Mouse (Mus musculus) layer of hippocampus, adult 18-20 months (tissue): ENCODE measurements at regions not wholly inside any gene's neighbourhood (a gene's known extent, or its start where the extent isn't known, plus 50 kb on each side); places are given as distances from the start of the nearest gene placed in this dataset.

Experiments used
- DNase-seq, 2 experiments: peaks; one replicate each; pipeline ENCODE4 v3.0.0; 2022; ENCODE audit warnings: low spot score in 2 of 2

DNA sequence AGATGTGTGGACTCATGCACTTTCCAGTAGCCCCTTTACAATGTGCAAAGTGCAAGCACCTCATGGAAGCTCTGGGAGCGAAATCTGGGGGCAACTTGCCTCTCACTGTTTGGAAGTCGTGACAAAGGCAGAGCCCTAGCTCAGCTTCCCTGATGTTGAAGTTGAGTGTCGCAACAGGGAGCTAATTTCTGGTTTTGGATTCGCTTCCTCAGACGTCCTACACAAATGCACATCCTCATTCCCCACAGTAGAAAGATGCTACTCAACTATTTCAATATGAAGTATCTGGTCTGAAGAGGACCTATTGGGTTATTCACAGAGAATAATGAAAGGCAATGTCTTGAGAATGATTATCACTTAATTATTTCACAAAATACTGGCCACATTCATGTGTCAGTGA lies 331.3 kb downstream of the Adgrl2 start:
- DNase-seq = no peak

DNA sequence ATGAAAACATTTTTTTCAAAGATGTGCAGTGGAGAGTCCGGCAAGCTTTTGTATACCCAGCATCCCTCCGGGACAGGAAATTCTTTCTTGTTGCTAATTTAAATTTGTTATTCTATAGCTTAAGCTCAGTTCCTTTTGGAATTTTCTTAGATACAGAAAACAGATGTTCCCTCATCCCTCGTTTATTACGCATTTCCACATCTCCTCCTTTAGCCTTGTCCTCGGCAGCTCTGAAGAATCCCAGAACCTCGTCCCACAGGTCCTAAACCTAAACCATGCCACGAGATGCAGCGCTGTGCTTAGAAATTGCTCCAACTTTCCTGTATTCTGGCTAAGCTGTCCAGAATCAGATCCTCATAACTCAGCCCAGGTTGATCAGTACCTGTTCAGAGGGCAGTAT lies 332.0 kb downstream of the Adgrl2 start:
- no peak for DNase-seq

DNA sequence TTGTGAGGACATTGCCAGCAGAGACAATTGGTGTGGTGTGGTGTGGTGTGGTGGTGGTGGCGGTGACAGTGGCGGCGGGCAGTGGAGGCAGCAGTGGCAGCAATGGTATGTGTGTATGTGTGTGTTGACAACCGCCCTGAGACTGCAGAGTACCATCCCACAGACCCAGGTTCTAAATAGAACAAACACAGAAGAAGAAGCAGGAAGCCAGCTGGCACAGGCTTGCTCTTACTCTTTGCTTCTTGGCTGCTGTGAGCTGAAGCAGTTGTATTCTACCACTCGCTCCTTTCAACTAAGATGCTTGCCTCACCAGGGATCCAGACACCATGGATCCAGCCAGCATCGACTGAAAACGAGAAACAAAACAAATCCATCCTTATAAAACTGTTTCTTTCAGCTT lies 334.2 kb downstream of the Adgrl2 start:
- peak in 1 of 2 experiments; percentile 16 for DNase-seq

- DNase-seq = no peak
Observed at GRCm38 (mm10) chr3:148650241-148650640, 340.1 kb downstream of the Adgrl2 start.

- DNase-seq = no peak
Observed at GRCm38 (mm10) chr3:148644924-148645323, 345.4 kb downstream of the Adgrl2 start.

DNA sequence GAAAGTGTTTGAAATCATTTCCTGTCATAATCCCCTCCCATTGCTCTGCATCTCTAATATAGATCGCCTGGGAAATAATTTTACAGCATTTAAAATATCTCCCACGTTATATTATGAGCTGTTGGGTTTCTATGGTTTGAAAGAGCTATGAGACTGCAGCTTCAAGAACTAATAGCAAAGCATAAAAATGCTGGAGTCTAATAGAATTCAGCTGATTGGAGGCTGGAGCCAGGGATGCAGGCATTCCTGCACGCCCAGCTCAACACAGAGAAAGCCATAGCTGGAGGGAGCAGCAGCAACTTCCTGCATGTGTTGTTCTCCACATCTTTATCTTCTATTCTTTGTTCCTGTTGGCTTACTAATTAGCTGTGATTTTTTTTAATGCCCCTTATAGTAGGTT lies 348.8 kb downstream of the Adgrl2 start:
- no peak for DNase-seq

DNA sequence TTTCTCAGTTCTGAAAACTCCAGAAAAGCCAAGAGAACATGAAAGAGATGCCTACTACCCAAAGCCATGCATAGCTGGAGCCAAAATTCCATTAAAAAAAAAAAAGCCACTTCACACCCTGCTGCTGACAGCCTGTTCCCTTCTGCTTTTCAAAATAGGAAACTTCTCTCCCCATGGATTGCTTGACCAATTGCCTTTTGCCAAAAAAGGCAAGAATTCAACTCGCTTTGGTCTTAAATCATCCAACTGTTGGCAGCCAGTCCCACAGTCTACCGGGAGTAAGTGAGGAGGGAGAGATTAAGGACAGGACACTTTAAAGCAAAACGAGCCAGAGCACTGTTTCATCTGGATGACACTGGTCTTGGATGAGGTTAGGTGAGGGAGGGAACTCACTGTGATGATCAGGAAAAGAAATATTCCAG lies 349.7 kb downstream of the Adgrl2 start:
- no peak for DNase-seq

GRCm38 (mm10) chr3:148635101-148635500 lies 355.3 kb downstream of the Adgrl2 start:
- no peak for DNase-seq

GRCm38 (mm10) chr3:148634352-148634751 lies 356.0 kb downstream of the Adgrl2 start:
- DNase-seq = no peak

DNA sequence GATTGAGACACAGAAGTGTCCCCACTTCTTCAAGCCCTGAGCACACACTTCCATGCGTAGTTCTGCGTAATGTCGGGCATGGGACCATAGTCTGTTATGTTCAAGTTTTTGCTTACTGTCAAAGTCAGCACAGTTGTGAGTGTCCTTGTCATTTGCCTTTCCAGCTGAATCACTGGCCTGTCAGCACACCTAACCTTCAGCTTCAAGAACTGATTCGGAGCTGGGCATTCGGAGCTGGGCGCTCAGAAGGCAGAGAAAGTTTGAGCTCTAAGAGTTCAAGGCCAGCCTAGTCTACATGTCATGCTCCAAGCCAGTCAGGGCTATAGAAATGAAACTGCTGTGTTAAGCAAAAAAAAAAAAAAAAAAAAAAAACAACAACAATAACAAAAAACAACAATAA lies 357.1 kb downstream of the Adgrl2 start:
- no peak for DNase-seq

- DNase-seq = no peak
Observed at GRCm38 (mm10) chr3:148632449-148632848, 357.9 kb downstream of the Adgrl2 start.

- DNase-seq = no peak
Observed at GRCm38 (mm10) chr3:148631415-148632192, 358.8 kb downstream of the Adgrl2 start.

DNA sequence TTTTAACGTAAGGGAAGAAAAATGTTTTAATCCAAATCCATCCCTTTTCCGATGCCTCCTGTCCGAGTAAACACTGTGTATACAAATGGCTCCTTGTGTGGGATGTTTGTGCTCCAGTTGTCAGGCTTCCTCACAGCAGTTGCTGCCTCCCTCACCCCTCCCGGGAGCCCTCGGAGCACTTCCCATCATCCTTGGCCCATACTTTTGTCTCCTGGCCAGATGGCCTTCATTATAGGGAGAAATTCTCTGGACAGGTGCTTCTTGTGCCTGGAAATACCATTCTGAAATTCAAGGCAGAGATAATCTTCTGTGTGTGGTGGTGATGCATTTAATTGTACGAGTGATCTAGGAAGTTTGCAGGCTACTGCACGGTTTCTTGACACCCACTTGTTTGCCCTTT lies 359.5 kb downstream of the Adgrl2 start:
- no peak for DNase-seq

GRCm38 (mm10) chr3:148614971-148615671 lies 375.2 kb downstream of the Adgrl2 start:
- DNase-seq = no peak

GRCm38 (mm10) chr3:148613443-148613842 lies 376.9 kb downstream of the Adgrl2 start:
- DNase-seq = no peak

GRCm38 (mm10) chr3:148603276-148603675 lies 387.1 kb downstream of the Adgrl2 start:
- DNase-seq = no peak

- DNase-seq = no peak
Observed at GRCm38 (mm10) chr3:148602730-148603255, 387.6 kb downstream of the Adgrl2 start.

GRCm38 (mm10) chr3:148595561-148595960 lies 394.8 kb downstream of the Adgrl2 start:
- no peak for DNase-seq

GRCm38 (mm10) chr3:148589556-148589955 lies 400.8 kb downstream of the Adgrl2 start:
- no peak for DNase-seq

GRCm38 (mm10) chr3:148575735-148576134 lies 414.6 kb downstream of the Adgrl2 start:
- no peak for DNase-seq

- no peak for DNase-seq
Observed at GRCm38 (mm10) chr3:148572493-148572892, 417.9 kb downstream of the Adgrl2 start.

DNA sequence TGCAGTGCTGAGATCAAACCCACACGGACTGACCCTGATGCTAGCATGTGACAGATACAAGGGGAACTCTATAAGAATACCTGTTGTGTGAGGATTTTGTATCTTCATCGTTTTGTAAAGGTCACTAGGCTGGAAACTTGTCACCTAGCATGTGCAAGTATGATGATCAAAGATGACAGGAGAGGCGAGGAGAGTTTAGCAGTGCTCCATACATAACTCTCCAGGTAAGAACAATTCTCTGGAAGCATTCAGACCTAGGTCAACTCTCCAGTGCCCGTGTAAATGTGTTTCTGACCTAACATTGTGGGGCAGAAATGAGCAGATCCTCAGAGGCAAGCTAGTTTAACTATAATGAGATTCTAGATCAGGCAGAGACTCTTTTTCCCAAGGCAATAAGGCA lies 425.6 kb downstream of the Adgrl2 start:
- no peak for DNase-seq

DNA sequence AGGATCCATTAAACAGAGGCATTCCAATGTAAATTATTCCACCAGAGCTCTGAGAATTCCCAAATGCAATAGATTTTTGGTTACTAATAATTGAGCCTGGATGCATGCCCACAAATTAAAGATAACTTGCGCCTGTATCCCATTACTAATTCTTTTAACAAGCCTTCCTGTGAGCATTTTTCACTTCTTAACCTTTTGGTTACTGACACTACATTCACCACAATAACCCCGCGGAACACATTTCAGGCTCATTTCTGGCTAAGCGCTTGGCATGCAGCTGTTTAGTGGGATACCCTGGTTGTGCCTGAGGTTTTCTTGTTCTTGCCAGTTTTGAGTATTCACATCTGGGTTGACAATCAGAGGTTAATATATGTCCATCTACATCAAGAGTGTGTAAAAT lies 429.1 kb downstream of the Adgrl2 start:
- DNase-seq = no peak
